Mouse (Mus musculus) spleen, adult 12 weeks (tissue): ENCODE measurements at regions not wholly inside any gene's neighbourhood (a gene's known extent, or its start where the extent isn't known, plus 50 kb on each side); places are given as distances from the start of the nearest gene placed in this dataset.

Experiments
- DNase-seq: peaks from one replicate; pipeline ENCODE4 v3.0.0; 2022; ENCODE audit warnings: low spot score

DNA sequence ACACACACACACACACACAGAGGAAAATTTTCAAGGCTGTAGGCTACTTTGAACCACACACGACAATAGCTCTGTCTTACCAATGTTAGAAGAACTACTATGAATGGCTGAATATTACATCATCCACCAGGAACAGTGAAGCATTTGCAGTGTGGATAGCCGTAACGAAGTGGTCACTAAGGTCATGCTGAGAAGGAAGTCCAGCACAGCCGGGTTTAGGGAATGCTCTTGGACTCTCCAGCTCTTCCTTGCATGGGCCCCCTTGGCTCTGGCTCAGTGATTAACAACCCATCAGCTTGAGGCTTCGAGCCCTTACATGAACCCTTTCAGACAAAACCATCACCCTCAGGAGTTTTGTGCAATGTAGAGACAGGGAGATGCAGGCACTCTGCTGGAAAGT, 245.3 kb downstream of the Adamts20 start:
- no peak for DNase-seq

DNA sequence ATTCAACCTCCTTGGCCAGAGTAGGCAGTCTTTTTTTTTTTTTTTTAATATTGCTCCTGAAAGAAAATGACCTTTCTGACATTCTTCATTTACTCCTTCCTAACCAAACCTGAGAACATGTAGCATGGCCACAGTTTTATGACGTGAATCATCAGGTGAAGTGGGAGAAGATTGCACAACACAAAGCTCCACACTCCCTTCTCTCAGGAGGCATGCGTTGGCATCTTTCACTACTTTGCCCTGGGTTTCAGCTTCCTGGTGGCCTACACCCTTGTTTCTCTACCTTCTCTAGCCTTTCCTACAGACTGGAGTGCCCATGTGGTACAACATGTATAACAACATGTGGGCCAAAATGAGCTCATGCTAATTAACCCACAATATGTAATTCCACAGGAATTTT, 248.5 kb downstream of the Adamts20 start:
- no peak for DNase-seq

DNA sequence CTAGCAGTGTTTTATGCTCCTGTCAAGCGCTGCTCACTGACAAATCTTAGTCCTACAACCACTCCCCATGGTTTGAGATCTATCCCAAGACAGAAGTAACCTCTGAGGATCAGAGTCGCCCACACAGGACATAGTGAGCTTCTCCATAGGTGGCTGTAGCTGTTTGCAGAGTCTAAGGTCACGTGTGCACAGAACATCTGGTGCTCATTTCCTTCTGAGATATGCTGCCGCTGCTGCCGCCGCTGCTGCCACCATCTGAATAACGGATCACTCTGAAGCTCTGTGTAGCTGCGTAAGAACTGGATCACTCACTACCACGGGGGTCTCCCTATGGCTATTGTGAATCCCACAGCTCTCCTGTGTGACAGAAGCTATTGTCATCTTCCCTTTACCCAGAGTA, 250.8 kb downstream of the Adamts20 start:
- no peak for DNase-seq

DNA sequence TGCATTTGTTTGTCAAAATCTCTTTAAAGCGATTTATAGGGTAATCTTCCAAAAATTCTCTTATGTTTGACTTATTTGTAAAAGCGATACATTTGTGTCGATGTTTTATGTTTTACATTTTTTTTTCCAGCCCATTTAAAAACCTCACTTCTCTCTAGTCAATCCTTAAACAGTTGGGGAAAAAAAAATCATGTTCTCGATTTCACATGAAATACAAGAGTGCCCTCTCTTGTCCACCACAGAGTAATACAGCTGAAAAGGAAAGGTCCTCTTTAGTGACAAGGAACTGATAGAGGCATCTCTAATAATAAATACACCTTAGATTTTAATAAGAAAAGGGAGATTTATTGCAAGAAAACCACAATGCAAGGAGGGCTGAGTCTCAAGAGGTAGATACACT, 251.8 kb downstream of the Adamts20 start:
- DNase-seq: no peak

DNA sequence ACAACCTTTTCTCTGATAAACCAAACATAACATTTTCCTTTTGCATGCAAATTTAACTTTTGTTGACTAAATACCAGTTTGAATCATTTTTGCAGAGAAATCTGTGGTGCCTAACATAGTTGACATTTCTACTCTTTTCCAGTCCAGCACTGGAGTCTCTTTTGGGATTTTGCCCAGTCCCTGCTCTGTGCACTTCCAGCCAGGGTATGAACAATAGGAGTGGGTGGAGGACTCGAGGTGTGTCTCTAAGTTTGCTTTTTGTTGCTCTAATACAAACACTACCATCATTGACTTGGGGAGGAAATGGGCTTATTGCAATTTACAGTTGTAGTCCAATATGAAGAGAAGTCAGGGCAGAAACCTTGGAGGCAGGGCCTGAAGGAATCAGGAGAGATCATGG, 256.7 kb downstream of the Adamts20 start:
- DNase-seq: no peak

DNA sequence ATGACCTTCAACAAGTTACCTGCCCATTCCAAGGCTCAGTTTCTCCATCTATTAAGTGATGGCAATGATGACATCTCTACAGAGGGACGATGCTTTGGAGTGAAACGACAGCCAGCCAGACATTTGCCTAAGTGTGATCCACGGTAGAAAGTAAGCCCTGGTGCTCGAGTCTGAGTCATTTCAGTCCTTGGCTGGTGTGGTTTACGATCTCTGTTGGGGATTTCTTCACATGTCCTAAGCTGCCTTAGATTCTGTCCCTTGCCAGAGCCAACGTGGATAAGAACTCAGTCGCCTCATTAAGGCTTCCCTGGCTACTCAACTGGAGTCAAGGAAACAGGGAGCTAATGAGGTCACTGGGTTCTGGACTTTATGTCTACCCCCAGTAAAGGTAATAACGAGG, 258.8 kb downstream of the Adamts20 start:
- DNase-seq: no peak

DNA sequence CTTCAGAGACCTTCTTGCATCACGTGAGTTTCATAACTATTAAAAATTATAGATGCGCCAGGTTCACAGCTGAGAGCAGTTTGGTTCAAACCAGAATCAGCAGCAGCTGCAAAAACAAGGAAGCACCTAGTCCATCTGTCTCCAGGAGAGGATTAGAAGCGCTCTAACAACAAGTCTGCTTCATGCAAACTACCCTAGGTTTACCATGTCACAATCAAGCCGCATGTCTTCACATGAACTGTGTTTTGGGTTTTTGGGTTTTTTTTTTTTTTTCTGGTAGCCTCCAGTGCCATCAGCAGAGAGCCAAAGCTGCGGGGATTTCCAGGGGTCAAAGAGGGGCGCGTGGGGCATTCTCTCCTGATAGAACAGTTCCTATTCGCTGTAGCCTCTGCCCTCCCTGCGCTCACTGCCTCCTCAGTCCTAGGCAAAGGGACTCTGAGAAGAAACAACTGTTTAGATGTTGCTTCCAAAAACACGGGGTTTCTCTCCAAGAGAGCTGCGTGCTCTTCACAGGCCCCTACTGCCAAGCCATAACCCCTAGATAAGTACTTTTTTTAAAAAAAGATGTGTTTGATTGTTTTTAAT, 259.8 kb downstream of the Adamts20 start:
- DNase-seq: no peak

DNA sequence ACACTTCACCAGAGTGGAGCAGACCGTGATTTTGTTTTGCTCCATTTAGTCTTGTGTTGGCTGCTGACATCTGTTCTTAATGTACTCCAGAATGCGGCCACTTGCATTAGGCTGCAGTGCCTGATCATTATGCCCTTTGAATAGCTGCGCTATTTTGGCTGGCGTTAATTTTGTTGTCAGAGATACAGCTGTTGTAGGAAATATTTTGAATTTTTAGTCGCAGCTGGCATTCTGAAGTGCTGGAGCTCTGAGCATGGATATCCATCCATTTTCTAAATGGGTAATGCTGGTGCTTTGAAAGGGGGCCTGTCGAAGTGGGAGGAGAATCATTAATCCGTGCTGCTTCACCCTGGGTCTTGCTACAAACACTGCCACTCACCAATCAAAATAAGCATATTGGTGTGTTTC, 275.1 kb downstream of the Adamts20 start:
- DNase-seq: no peak

DNA sequence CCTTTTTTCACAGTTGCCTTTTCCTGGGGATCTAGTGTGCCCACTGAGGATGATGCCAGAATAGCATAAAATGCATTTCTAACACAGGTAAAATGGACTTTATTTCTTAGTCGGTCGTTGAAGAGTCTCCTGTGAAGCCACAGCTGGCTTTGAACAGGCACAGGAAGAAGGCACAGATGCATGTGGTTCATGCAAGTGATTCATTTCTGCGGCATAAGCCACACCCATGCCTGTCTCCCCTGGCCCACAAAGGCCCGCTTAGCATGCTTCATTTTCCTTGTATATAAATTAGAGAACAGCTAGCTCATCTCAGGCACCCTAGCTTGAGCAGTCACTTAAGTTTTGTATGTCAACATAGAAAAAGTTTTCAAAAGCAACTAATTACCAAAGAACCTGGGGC, 277.6 kb downstream of the Adamts20 start:
- no peak for DNase-seq

DNA sequence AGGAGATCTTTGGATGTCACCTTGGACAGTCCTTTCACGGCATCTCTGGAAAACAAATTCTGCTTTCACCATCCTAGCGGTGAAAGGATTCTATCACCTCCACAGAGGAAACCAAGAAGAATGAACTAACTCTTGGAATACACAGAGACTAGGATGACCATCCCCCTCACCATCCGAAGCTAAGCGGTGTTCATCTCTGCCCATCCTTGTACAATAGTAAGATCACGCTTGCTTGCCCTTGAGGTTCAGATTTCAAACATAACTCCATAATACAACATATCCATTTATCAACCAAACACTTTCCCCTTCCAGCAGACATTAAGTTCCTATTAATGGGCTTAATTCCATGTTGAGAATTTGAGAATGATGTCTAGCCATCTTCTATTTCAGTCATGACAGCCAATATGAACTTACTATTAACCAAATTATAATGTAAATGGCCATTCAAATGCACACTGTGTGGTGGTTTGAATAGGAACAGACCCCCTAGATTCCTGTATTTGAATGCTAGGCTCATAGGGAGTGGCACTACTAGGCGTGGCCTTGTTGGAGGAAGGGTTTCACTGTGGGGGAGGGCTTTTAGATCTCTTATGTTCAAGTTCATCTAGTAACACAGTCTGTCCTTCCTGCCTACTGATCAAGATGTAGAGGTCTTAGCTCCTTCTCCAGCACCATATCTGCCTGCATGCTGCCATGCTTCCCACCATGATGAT, 281.4 kb downstream of the Adamts20 start:
- no peak for DNase-seq

DNA sequence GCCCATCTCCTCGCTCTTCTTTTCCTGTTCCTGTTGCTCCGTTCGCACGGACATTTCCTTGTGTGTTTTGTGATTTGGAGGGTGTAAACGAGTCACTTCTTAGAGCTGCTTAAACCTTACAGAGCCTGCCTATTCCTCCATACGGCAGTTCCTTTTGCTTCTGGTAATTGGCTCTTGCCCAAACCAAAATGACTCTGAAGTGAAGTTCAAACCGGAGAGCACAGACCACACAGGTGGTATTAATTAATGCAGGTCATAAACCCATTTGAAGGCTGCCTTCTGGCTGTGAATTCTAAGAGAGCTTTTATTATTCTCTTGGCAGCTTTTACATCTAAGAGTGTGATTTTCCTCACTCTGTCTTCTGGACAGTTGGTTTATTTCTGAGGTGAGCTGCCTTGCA, 291.1 kb downstream of the Adamts20 start:
- DNase-seq: no peak

DNA sequence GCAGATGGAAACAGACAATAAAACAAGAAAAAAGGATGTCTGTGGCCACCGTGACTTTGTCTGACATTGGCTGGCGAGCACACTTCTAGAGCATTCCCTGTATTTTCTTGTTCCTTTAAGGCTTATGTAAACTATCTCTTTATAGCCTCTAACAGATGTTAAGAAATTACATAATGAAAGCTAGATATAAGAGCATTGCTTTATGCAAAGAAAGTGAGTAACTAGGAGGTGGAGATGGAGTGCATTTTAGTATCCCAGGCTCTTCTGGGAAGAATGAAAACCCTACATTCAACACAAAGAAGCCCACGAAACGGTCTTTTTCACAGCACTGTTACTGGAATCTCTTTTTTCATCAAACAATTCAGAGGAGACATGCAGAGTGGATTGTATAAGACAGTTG, 304.4 kb downstream of the Adamts20 start:
- no peak for DNase-seq

DNA sequence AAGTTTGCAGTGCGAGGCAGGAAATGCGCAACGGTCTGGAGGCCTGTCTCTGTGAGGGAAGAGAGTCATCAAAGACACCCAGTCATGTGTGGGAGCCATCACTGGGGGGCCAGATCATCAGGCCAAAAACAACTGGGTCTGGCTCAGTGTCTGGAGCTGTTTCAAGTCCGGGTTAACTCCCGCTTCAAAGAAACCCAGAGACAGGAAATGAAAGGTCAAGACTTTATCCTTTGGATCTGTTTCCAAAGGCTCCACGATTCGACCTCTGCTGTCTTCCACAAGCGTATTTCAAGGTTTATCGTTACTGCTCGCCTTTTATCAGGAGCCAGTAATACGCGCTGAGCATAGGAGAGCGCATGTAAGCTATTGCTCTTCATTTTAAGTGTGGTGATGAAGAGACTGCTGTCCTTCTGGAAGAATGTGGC, 325.7 kb downstream of the Adamts20 start:
- DNase-seq: no peak

DNA sequence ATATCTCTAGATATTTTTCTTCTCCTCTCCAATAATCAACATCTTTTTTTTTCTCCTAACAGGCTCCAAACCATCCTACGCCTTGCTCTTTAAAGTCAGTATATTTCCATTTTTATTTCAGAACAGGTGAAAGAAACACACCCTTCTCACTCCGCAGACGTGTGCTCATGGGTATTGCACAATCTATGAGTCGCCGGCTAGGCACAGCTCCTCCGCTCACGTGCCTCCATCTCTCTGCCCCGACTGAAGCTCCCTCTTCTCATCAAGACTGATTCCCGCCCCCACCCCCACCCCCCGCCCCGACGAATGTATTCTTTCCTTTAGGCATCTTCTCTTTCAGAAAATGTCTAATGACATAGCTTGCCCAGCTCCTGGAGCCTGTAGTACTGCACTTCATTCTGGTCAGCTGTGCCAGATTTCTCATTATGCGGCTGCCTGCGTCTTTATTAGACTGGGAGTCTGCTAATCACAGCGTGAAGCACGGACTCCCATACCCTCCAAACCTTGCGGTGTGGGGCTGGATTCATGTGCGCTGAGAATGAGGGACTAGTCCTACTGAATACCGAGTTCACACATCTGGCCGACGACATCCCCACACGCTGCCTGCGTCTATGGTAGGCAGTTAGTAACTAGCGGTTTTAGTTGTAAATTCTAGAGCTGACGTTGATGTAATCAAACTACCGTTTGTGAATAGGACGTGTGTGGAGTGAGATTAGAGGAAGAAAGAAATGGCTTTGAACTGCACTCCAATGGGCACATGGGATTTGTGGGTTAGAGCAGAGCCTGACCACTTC, 327.9 kb downstream of the Adamts20 start:
- DNase-seq: no peak

DNA sequence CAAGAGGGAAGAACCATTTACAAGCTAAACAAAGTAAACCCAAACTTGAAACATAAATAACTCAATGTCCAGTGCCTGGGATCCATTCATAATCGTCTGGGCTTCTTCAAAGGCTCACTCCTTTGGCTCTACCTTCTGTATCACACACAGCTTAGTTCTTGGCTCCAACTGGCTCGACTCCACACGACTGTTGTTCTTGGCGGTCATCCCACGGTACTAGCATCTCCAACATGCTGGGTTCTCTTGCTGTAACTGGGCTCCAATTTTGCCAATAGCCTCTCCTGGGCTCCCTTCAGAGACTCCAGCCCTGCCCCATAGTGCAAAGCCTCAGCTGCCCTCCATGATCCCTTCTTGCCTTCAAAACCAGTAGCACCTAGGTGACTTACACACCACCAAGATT, 352.4 kb downstream of the Adamts20 start:
- no peak for DNase-seq

DNA sequence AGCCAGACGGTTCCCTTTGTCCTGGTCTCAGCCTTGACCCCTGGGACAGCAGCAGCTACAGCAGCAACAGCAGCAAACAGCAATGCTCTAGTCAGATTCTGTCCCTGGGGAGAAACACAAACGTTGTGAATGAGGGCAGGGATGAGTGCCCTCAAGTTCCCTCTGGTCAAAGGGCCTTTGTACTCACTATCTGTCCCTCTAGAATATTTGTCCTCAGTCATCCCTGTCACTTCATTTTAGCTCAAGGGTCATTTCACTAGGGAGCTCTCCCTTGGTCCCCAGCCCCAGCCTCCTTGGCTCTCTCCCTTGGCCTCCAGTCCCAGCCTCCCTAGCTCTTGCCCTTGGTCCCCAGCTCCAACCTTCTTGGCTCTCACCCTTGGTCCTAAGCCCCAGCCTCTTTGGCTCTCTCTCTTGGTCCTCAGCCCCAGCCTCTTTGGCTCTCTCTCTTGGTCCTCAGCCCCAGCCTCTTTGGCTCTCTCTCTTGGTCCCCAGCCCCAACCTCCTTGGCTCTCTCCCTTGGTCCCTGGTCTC, 358.0 kb downstream of the Adamts20 start:
- no peak for DNase-seq

DNA sequence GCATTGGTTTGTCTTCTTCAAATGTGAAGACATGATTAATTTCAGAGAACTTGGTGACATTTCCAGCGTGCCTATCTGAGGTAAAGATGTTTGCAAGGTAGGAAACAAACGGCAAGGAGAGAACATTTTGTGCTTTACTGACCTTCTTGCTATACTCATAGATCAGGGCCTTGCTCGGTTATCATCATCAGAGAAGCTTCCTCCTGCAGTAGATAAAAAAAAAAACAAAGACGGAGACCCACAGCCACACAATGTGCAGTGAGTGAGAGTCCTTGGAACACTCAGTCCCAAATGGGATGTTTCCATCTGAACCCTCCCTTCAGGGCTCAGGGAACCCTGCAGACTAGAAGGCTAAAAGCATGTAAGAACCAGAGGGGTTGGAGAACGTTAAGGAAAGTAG, 374.6 kb downstream of the Adamts20 start:
- no peak for DNase-seq

DNA sequence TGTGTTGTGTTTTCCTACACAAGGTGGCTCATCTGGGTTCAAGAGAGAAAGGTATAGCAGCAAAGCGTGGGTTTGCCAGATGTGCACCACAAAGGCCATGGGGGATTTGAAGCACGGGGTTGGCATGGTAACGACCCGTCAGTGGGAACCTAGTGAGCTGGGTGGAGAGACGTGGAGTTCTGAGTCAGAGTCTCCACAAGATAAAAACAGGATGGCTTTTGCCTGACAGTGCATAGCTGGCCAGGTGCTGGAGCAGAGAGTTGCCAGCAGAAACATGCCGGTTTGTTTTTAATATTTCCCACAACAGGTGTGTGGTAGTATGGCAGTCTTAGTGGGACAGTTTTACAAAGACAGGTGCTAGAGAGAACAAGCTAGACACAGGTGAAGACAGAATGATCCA, 375.4 kb downstream of the Adamts20 start:
- DNase-seq: no peak

DNA sequence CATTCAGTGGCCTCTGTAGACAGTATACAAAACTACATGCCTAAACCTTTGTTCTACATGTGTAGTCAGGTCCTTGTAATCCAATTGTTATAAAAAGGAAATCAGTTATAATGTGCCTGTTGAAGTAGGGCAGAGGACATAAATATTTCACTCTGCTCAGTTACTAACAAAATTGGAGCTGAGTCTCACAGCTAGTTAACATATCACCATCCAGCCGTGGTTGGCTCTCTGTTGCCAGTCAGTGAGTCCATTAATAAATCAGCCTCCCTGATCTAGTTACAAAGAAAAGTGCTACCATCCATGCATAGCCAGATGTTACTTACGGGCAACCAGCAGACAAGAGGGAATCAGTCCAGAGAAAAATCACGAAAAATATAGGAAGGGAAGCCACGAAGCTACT, 382.8 kb downstream of the Adamts20 start:
- no peak for DNase-seq

DNA sequence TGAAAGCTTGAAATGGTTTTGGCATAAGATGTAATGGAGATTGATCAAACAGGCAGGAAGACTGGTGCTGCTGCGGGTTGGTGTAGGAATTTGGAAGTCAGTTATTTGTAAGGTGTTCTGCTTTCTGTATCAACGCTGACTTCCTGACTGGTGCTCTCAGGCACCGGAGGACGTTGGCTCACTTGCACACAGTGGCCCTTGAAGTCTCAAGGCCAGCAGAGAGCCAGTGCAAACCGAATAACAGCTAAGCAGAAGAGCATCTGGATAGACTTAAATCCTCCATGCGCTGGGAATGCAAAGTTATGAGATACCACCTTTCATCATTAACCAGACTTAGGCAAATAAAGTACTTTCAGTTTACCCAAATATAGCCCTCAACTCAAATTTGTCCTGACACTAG, 388.2 kb downstream of the Adamts20 start:
- no peak for DNase-seq

DNA sequence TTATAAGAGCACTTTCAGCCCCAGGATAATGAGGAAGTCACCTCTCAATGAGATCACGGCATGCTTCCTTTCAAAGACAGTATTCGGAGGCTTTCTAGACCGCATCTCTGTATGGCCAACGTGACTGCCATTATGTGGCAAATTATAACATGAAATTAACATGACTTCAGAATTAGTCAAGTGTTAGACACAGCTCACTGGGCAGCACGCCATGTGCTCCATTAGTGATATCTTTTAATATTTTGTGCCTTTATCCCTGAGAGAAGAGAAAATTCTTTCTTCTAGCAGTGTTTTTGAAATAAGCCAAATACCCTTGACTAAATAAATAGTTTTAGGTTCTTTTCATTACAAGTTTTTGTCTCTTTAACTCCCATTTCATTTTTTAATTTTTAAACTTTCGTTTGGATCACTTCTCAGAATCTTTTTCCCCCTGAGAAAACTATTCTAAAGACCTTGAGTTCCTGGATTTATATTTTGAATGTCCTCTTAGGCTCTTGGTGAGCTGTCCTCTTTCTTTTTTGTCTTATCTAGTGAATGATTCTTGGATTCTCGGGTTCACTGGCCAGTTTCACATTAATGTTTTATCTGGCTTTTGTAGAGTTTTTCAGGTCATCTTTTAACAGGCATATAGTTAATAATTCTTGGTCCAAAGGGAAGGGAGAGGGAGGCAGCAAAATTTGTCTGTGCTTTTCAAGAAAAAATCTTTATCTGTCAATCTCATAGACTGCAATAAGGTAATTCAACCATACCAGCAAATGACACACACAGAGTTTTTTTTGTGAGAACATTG, 390.9 kb downstream of the Adamts20 start:
- DNase-seq: no peak

DNA sequence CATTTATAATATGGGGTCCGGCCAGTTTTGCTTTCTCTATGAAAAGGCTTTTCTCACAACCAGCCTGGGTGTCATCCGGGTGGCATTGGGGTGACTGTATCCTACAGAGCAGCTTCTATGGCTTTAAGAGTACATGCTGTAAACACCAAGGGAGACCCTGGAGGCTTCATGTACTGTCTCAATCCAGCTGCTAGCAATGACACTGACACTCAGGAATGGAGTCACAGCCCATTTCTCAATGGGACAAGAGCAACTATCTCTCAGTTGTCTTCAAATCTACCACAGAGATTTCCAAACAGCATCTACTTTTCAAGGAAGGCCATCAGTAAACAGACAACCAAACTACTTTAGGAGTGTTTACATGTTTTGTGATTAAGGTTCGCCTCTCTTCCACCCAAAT, 397.5 kb downstream of the Adamts20 start:
- no peak for DNase-seq
